Mouse (Mus musculus) liver, postnatal 0 days (tissue): ENCODE measurements around the gene Zbtb48.

Source experiments
- CTCF ChIP-seq: sonication (generic); IDR thresholded peaks from 2 replicates; pipeline ENCODE4 v1.5.1; 2016; ENCODE audit warnings: antibody characterized with exemption, low read depth
- EP300 ChIP-seq: IDR thresholded peaks from 2 replicates; pipeline ENCODE4 v1.6.1; 2016; ENCODE audit warnings: antibody characterized with exemption, low read depth, mild to moderate bottlenecking

- TF ChIP-seq CTCF (no peak), EP300 (no peak)
These were observed 15.7 kb upstream of the Zbtb48 start for GRCm38 (mm10) chr4:152043171-152043570.
